Mouse (Mus musculus) heart, adult 2 months (tissue): Measurements from ENCODE around the gene Ctdspl.

Experiments used
- CTCF ChIP-seq: fragments of 200-600 bp; IDR thresholded peaks from 2 replicates; pipeline ENCODE4 v1.8.1; 2022; ENCODE audit warnings: antibody characterized with exemption, mild to moderate bottlenecking, moderate library complexity
- POLR2A ChIP-seq: fragments of 200-500 bp; IDR thresholded peaks from 2 replicates; pipeline ENCODE4 v1.6.1; 2011; ENCODE audit warnings: mild to moderate bottlenecking, low read depth, low read length, control low read depth; ENCODE audit not compliant: insufficient read depth

GRCm38 (mm10) chr9:119091581-119092310, 165.5 kb downstream of the Ctdspl start:
- TF ChIP-seq POLR2A (no peak), CTCF (no peak)
